Mouse (Mus musculus) kidney, adult 2 months (tissue): ENCODE results near the gene Scnn1a. TPM values are rescaled to one million over a fixed set of nuclear protein-coding genes. Genes with fewer than 3 reads are reported as not detected.

Source experiments
- DNase-seq: peaks from one replicate; pipeline ENCODE4 v3.0.0; 2021
- H3K27ac ChIP-seq: fragments of 200-500 bp; 2 replicates; pipeline ENCODE4 v1.5.1; 2012; ENCODE audit warnings: low read depth, low read length, control low read depth, inconsistent platforms; ENCODE audit not compliant: insufficient read depth
- H3K27me3 ChIP-seq: fragments of 200-500 bp; replicated peaks from 2 replicates; pipeline ENCODE4 v1.6.1; 2012; ENCODE audit warnings: mild to moderate bottlenecking, moderate library complexity, low read length, inconsistent platforms; ENCODE audit not compliant: control insufficient read depth, insufficient read depth
- H3K36me3 ChIP-seq: fragments of 200-500 bp; 2 replicates; pipeline ENCODE4 v1.6.1; 2012; ENCODE audit warnings: mild to moderate bottlenecking, moderate library complexity, low read length, inconsistent platforms; ENCODE audit not compliant: control insufficient read depth, insufficient read depth
- H3K4me1 ChIP-seq: fragments of 200-500 bp; 2 replicates; pipeline ENCODE4 v1.6.1; 2011; ENCODE audit warnings: low read length; ENCODE audit not compliant: control insufficient read depth, insufficient read depth
- H3K4me3 ChIP-seq: fragments of 200-500 bp; 2 replicates; pipeline ENCODE4 v1.5.1; 2011; ENCODE audit warnings: mild to moderate bottlenecking, low read depth, low read length, control low read depth; ENCODE audit not compliant: insufficient read depth
- CTCF ChIP-seq: fragments of 200-500 bp; conservative IDR thresholded peaks from 2 replicates; pipeline ENCODE4 v1.5.1; 2011; ENCODE audit warnings: low read depth, mild to moderate bottlenecking, control low read depth, low read length, moderate library complexity, mixed read lengths; ENCODE audit not compliant: insufficient read depth, insufficient read length
- POLR2A ChIP-seq: fragments of 200-500 bp; IDR thresholded peaks from one replicate; pipeline ENCODE4 v1.6.1; 2011; ENCODE audit warnings: low read depth, low read length, control low read depth
- WGBS: fragments of 180-500 bp; shearing (Covaris S2); methylation state at CpG from one replicate; pipeline ENCODE4 v1.1.7; 2018; 5-methylcytosine and 5-hydroxymethylcytosine counted together
- polyA plus RNA-seq: library from polyadenylated mRNA; depleted of rRNA; stranded (reverse); fragments of >200 nt; gene quantifications from 2 replicates; pipeline ENCODE4 v1.2.3, GENCODE M21; 2012

Scnn1a gene
- polyA plus RNA-seq, 1 experiment = 83.5 TPM

- Histone ChIP-seq H3K4me1 (peaks cover 33% of the 10 kb centered on the region), H3K36me3 (no peaks in the 10 kb centered on the region), H3K27me3 (no peaks in the 10 kb centered on the region), H3K27ac (peak overlapping the region; percentile 85), H3K4me3 (peak overlapping the region; percentile 32; the same call in 1 of the 2 replicates)
- DNase-seq = peak; percentile 89
- 13% methylated on average over 14 of the region's 14 CpGs for WGBS
- TF ChIP-seq CTCF = no peak
- peak; percentile 44 for TF ChIP-seq POLR2A
Observed at GRCm38 (mm10) chr6:125354352-125355151, 34.1 kb downstream of the Scnn1a start.

- H3K4me3 ChIP-seq = 0 out of 2 replicates have a peak overlapping the region, but pooled peaks have one; percentile 4
- WGBS = 25% methylated on average over 10 of the region's 10 CpGs
- no peak for DNase-seq
- TF ChIP-seq CTCF (no peak), POLR2A (no peak)
- peaks cover 33% of the 10 kb centered on the region for H3K4me1 ChIP-seq
- no peaks in the 10 kb centered on the region for H3K27me3 ChIP-seq
- H3K27ac ChIP-seq = peak overlapping the region; percentile 47
- H3K36me3 ChIP-seq = no peaks in the 10 kb centered on the region
Observed at GRCm38 (mm10) chr6:125355197-125355741, 34.8 kb downstream of the Scnn1a start.

DNA sequence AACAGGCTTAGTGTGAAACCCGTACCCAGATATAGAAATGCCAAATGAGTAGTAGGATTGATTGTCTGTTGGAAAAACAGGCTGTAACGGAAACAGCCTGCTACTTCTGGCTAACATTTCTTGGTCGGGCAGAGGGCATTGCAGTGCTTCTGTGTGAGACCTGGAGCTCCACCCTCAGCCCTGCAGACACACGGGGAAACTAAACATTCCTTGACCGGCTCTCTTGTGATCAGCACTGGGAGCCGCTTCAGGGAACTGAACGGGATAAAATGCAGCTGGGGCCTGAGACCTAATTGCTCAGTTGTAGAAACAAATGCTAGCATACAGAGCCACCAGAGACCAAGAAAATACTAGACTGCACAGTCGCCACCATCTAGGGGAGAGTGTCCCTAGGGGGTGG lies 35.8 kb downstream of the Scnn1a start:
- no peak for TF ChIP-seq POLR2A
- no peak for TF ChIP-seq CTCF
- H3K36me3 ChIP-seq = no peaks in the 10 kb centered on the region; the same call in 1 of the 2 replicates
- no peaks in the 10 kb centered on the region for H3K27me3 ChIP-seq
- no peak overlapping the region for H3K4me3 ChIP-seq
- H3K4me1 ChIP-seq = peaks cover 32% of the 10 kb centered on the region
- 18% methylated on average over 8 of the region's 8 CpGs for WGBS
- H3K27ac ChIP-seq = no peak overlapping the region
- peak; percentile 60 for DNase-seq

DNA sequence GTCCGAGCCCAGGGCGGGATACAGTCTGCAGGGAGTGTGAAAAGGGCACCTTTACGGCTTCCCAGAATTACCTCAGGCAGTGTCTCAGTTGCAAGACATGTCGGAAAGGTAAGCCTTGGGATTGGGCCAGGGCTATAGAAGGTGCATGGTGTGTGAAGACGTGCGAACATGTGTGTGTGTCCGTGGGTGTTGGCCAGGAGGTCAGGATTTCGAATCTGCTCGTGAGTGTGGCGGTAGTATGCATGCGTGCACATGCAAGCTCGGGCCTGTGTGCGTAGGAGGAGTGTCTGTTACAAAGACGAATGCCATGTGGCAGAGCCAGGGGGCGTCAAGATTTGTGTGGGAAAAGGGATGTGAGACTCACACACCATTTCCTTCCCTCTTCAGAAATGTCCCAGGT lies 36.9 kb downstream of the Scnn1a start:
- TF ChIP-seq POLR2A (no peak), CTCF (no peak)
- Histone ChIP-seq H3K36me3 (no peaks in the 10 kb centered on the region; the same call in 1 of the 2 replicates), H3K4me1 (peaks cover 27% of the 10 kb centered on the region), H3K4me3 (no peak overlapping the region), H3K27me3 (no peaks in the 10 kb centered on the region), H3K27ac (no peak overlapping the region)
- WGBS = 80% methylated on average over 15 of the region's 15 CpGs
- no peak for DNase-seq

DNA sequence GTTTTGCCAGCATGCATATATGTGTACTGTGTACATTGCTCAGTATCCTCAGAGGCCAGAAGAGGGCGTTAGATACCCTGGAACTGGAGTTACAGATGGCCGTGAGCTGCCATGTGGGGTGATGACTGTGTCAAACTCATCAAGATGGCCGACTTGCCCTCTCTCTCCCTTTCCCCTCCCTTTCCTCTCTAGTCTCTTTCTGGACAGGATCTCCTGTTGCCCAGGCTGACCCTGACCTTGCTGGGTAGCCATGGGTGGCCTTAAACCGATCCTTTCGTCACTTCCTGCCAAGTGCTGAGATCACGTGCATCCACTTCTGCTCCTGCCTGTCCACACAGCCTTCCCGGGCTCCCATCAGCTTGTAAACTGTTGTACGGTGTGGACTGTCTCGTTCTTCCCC lies 39.5 kb downstream of the Scnn1a start:
- Histone ChIP-seq H3K36me3 (no peaks in the 10 kb centered on the region; the same call in 1 of the 2 replicates), H3K4me3 (no peak overlapping the region), H3K4me1 (peaks cover 13% of the 10 kb centered on the region), H3K27ac (no peak overlapping the region), H3K27me3 (no peaks in the 10 kb centered on the region)
- 50% methylated on average over 9 of the region's 9 CpGs for WGBS
- DNase-seq = peak; percentile 21
- TF ChIP-seq CTCF (peak; percentile 26; the same call in 1 of the 2 replicates), POLR2A (no peak)

- no peaks in the 10 kb centered on the region for H3K27me3 ChIP-seq
- WGBS = 87% methylated on average over 9 of the region's 9 CpGs
- TF ChIP-seq POLR2A (no peak), CTCF (no peak)
- peaks cover 5% of the 10 kb centered on the region for H3K4me1 ChIP-seq
- H3K36me3 ChIP-seq = no peaks in the 10 kb centered on the region; the same call in 1 of the 2 replicates
- H3K27ac ChIP-seq = no peak overlapping the region
- DNase-seq = no peak
- H3K4me3 ChIP-seq = no peak overlapping the region
Observed at GRCm38 (mm10) chr6:125360846-125361245, 40.4 kb downstream of the Scnn1a start.
